9 mouse cellular contexts compared by ENCODE assay signal in genomic region chr9:98424291-98424690, GRCm38 (mm10). TPM values are rescaled to one million over a fixed set of nuclear protein-coding genes. Genes with fewer than 3 reads are reported as not detected.
DNase-seq lines count a peak whose midpoint lies in the region; ATAC-seq and TF ChIP-seq lines count a peak whose summit lies in the region.
"Had no signal": no experiment of that assay in that cellular context is flagged by ENCODE, and none has a peak within 500 bp of the region (broad histone marks: within the 10 kb centered on the region; RNA-seq: fewer than 3 reads in every experiment).

No protein-coding gene starts in this region.

- H3K27me3 ChIP-seq in heart, postnatal 0 days (ENCODE audit: control insufficient read depth, insufficient read depth, low read length): no peaks in the 10 kb centered on the region
- peaks cover 8% of the 10 kb centered on the region; the same call in 1 of the 2 replicates for H3K27me3 ChIP-seq in hindbrain, embryonic 11.5 days (ENCODE audit: control insufficient read depth, insufficient read depth, low read length)
- H3K27me3 ChIP-seq in midbrain, embryonic 12.5 days: peaks cover 76% of the 10 kb centered on the region

- WGBS in heart, postnatal 0 days: 7% methylated on average over 8 of the region's 8 CpGs
- WGBS in hindbrain, embryonic 11.5 days: 6% methylated on average over 8 of the region's 8 CpGs
- WGBS in midbrain, embryonic 12.5 days: 5% methylated on average over 8 of the region's 8 CpGs

- no peak for TF ChIP-seq POLR2A in bone marrow macrophage, adult 2 months (IDR thresholded peaks at IDR 0.05; ENCODE audit: borderline replicate concordance, low read depth, low read length)

- peak overlapping the region; percentile 57; the same call in 1 of the 2 replicates for H3K9ac ChIP-seq in heart, postnatal 0 days (replicated peaks; ENCODE audit: low read depth, low read length)
- H3K9ac ChIP-seq in hindbrain, embryonic 11.5 days (ENCODE audit: low read depth, low read length): peak overlapping the region; percentile 61
- H3K9ac ChIP-seq in midbrain, embryonic 12.5 days (replicated peaks): peak overlapping the region; percentile 50

- peaks cover 18% of the 10 kb centered on the region for H3K4me1 ChIP-seq in heart, postnatal 0 days (ENCODE audit: control insufficient read depth, insufficient read depth)
- H3K4me1 ChIP-seq in bone marrow macrophage, adult 2 months (ENCODE audit: control insufficient read depth, insufficient read depth, low read length): no peaks in the 10 kb centered on the region
- peaks cover 4% of the 10 kb centered on the region for H3K4me1 ChIP-seq in hindbrain, embryonic 11.5 days (replicated peaks; ENCODE audit: control insufficient read depth, insufficient read depth, low read length)
- peaks cover 20% of the 10 kb centered on the region for H3K4me1 ChIP-seq in midbrain, embryonic 12.5 days

- DNase-seq in heart, postnatal 0 days (ENCODE audit: low spot score): no peak
- DNase-seq in heart, adult 8-10 months (ENCODE audit: low spot score): no peak
- no peak for DNase-seq in hindbrain, embryonic 11.5 days (ENCODE audit: low spot score)
- no peak for DNase-seq in urinary bladder, postnatal 4 days (ENCODE audit: low spot score in 2 of 2)
- DNase-seq in layer of hippocampus, postnatal 10 days (ENCODE audit: low spot score in 2 of 2): no peak
- no peak for DNase-seq in adrenal gland, postnatal 25 days

- peak overlapping the region; percentile 72 for H3K4me2 ChIP-seq in heart, postnatal 0 days (ENCODE audit: low read depth, low read length)
- H3K4me2 ChIP-seq in hindbrain, embryonic 11.5 days (replicated peaks; ENCODE audit: low read depth, low read length): peak overlapping the region; percentile 67
- H3K4me2 ChIP-seq in midbrain, embryonic 12.5 days (replicated peaks): peak overlapping the region; percentile 82

- TF ChIP-seq EP300 in heart, postnatal 0 days (IDR thresholded peaks at IDR 0.05; ENCODE audit: low read depth): no peak

- H3K36me3 ChIP-seq in heart, postnatal 0 days (replicated peaks; ENCODE audit: control insufficient read depth, insufficient read depth, low read length): no peaks in the 10 kb centered on the region
- H3K36me3 ChIP-seq in hindbrain, embryonic 11.5 days (ENCODE audit: control insufficient read depth, insufficient read depth, low read length): no peaks in the 10 kb centered on the region
- no peaks in the 10 kb centered on the region for H3K36me3 ChIP-seq in midbrain, embryonic 12.5 days
- H3K36me3 ChIP-seq: G1E had no signal

- H3K4me3 ChIP-seq in heart, postnatal 0 days (ENCODE audit: low read depth, low read length): peak overlapping the region; percentile 63
- peak overlapping the region; percentile 28 for H3K4me3 ChIP-seq in bone marrow macrophage, adult 2 months (ENCODE audit: insufficient read depth, low read length)
- peak overlapping the region; percentile 44 for H3K4me3 ChIP-seq in hindbrain, embryonic 11.5 days (ENCODE audit: low read depth, low read length)
- peak overlapping the region; percentile 52 for H3K4me3 ChIP-seq in midbrain, embryonic 12.5 days

- H3K27ac ChIP-seq in heart, postnatal 0 days (ENCODE audit: low read depth): no peak overlapping the region
- no peak overlapping the region for H3K27ac ChIP-seq in bone marrow macrophage, adult 2 months (ENCODE audit: insufficient read depth, low read depth, low read length)
- H3K27ac ChIP-seq in hindbrain, embryonic 11.5 days (ENCODE audit: low read depth, low read length): no peak overlapping the region
- H3K27ac ChIP-seq in midbrain, embryonic 12.5 days (replicated peaks): no peak overlapping the region

- TF ChIP-seq CTCF in heart, postnatal 0 days (IDR thresholded peaks at IDR 0.05; ENCODE audit: low read depth): no peak
- TF ChIP-seq CTCF in bone marrow macrophage, adult 2 months (IDR thresholded peaks at IDR 0.05; ENCODE audit: low read depth, low read length): no peak

- no peak for ATAC-seq in heart, postnatal 0 days (ENCODE audit: insufficient read depth, low read depth)
- 0 out of 2 replicates have a peak, but pooled peaks have one; percentile 4 for ATAC-seq in hindbrain, embryonic 11.5 days (ENCODE audit: low FRiP score)
- ATAC-seq in midbrain, embryonic 12.5 days (ENCODE audit: low FRiP score, low read depth): no peak

- H3K9me3 ChIP-seq in heart, postnatal 0 days (replicated peaks; ENCODE audit: control insufficient read depth, low read length): no peaks in the 10 kb centered on the region
- no peaks in the 10 kb centered on the region for H3K9me3 ChIP-seq in hindbrain, embryonic 11.5 days (ENCODE audit: control insufficient read depth, low read length)
- no peaks in the 10 kb centered on the region for H3K9me3 ChIP-seq in midbrain, embryonic 12.5 days
- H3K9me3 ChIP-seq: G1E had no signal

RNA-seq across cellular contexts. Expression of gene Rbp1, which starts 1.5 kb away (rescaled TPM):
- 10.7 and 14.2 TPM in 2 replicates for total RNA-seq in heart, postnatal 0 days (2014; rRNA removed; ENCODE audit: low replicate concordance)
- polyA plus RNA-seq in heart, postnatal 0 days (2015; fragmentation: Nextera tagmentation; extraction: Ambion mirVana): 36.9 and 39.1 TPM in 2 replicates
- total RNA-seq in heart, adult 8-10 months (2022): 1 to 10 TPM; 4.9 to 7.8 (median 5.4) TPM
- polyA plus RNA-seq in bone marrow macrophage, adult 2 months (2012; ENCODE audit: insufficient read depth, insufficient read length, missing spikeins): 0.31 and 0.35 TPM in 2 replicates
- polyA plus RNA-seq in hindbrain, embryonic 11.5 days (2014; fragmentation: Nextera tagmentation; extraction: Ambion mirVana): 48.7 and 57.8 TPM in 2 replicates
- polyA plus RNA-seq in midbrain, embryonic 12.5 days (2016; fragmentation: Nextera tagmentation; extraction: Ambion mirVana): 23.3 and 32.6 TPM in 2 replicates
- 1 to 10 TPM; 7.4 to 7.8 TPM for total RNA-seq in layer of hippocampus, postnatal 10 days (2021)
- total RNA-seq in adrenal gland, postnatal 25 days (2021): 2.5 and 5.2 TPM in 2 replicates
- polyA plus RNA-seq: G1E had no signal
